Mouse (Mus musculus): ENCODE data around the gene Zc2hc1c. TPM values are rescaled to one million over a fixed set of nuclear protein-coding genes. Genes with fewer than 3 reads are reported as not detected.

Gene Zc2hc1c
- polyA plus RNA-seq (2012; rRNA removed) (0.65 and 0.75 TPM in 2 replicates), polyA plus RNA-seq (2014; fragmentation: Nextera tagmentation; extraction: Ambion mirVana) (1.5 and 1.6 TPM in 2 replicates)

DNA sequence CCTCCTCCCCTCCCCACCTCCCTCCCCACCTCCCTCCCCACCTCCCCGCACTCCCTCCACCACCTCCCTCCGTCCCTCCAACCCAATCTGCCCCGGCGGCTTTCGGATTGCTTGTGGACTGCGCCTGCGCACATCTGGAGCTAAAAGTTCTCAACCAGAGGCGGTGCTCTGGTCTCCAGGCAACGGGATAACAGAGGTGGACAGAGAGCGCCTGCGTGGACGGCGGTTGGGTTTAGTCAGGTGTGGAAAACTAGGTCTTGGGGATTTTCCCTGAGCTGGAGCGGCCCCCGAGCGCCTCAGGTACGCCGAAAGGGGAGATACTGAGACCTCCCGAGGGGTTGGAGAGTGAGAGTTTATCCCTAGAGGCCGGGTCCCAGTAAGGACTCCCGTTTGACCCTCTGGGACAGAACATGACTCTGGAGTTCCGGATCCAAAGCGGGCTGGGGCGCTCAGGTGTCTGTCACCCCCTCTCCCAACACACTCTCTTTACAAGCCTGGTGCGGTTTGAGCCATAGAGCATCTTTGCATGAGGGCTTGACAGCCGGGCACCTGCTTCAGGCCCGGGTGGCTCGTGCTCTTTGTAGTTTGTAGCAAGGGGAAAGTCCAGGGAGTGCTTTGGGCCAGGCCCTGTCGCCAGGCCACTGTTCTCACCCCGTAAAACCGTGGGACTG, at the start of gene Zc2hc1c:
Gene Zc2hc1c, plus strand, starts transcription at position 106 of the 671 bp plus-strand sequence.
- ATAC-seq (ENCODE audit: low FRiP score, low read depth): peak; percentile 90
- Histone ChIP-seq H3K9ac (ENCODE audit: low read depth, low read length, severe bottlenecking) (peak within 1 kb of the TSS; percentile 58), H3K36me3 (ENCODE audit: control insufficient read depth, insufficient read depth, low read length) (no peaks in the 10 kb centered on the region), H3K27me3 (ENCODE audit: control insufficient read depth, insufficient read depth, low read length) (no peaks in the 10 kb centered on the region), H3K4me1 (ENCODE audit: control insufficient read depth, insufficient read depth, low read length) (peaks cover 5% of the 10 kb centered on the region; the same call in 1 of the 2 replicates), H3K4me2 (replicated peaks; ENCODE audit: low read depth, low read length, severe bottlenecking) (peak within 1 kb of the TSS; percentile 61), H3K27ac (replicated peaks; ENCODE audit: low read depth, low read length) (peak within 1 kb of the TSS; percentile 78), H3K9me3 (ENCODE audit: control insufficient read depth, low read length) (no peaks in the 10 kb centered on the region), H3K4me3 (replicated peaks; ENCODE audit: low read length) (peak within 1 kb of the TSS; percentile 41)
- 3% methylated on average over 30 of the region's 31 CpGs for WGBS
- peak; percentile 96 for DNase-seq (ENCODE audit: low spot score)
- TF ChIP-seq POLR2A (IDR thresholded peaks at IDR 0.05; ENCODE audit: borderline replicate concordance, extremely low read depth, insufficient read depth, insufficient read length): 0 out of 2 replicates have a peak, but pooled peaks have one; percentile 1

DNA sequence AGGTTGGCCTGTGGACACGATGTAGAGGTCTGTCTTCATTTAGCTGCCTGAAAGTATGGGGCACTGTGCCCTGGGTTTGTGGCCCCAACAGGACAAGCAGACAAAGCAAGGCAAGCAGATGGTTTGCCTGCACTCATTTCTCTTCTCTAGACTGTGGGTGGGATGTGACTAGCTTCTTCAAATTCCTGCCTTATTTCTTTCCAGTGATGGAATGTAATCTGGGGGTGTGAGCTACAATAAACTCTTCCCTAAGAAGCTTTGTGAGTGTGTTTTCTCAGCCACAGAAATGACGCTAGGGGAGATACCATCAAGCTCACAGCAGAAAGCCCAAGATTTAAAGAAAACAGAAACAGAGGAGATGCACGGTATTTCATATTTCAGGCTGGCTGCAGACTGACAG, 36.3 kb upstream of the Zc2hc1c start:
- no peak for DNase-seq (ENCODE audit: low spot score)
- H3K4me3 ChIP-seq (replicated peaks; ENCODE audit: low read length): no peak overlapping the region
- H3K27ac ChIP-seq (replicated peaks; ENCODE audit: low read depth, low read length): no peak overlapping the region
- no peaks in the 10 kb centered on the region; the same call in 1 of the 2 replicates for H3K36me3 ChIP-seq (ENCODE audit: control insufficient read depth, insufficient read depth, low read length)
- H3K27me3 ChIP-seq (ENCODE audit: control insufficient read depth, insufficient read depth, low read length): no peaks in the 10 kb centered on the region
- ATAC-seq (ENCODE audit: low FRiP score, low read depth): no peak
- no peaks in the 10 kb centered on the region for H3K4me1 ChIP-seq (ENCODE audit: control insufficient read depth, insufficient read depth, low read length)
- TF ChIP-seq POLR2A (IDR thresholded peaks at IDR 0.05; ENCODE audit: borderline replicate concordance, extremely low read depth, insufficient read depth, insufficient read length): no peak
- no peak overlapping the region for H3K4me2 ChIP-seq (replicated peaks; ENCODE audit: low read depth, low read length, severe bottlenecking)
- 81% methylated on average over 3 of the region's 3 CpGs for WGBS
- 0 out of 2 replicates have a peak, but pooled peaks cover 5% of the 10 kb centered on the region for H3K9me3 ChIP-seq (ENCODE audit: control insufficient read depth, low read length)
- H3K9ac ChIP-seq (ENCODE audit: low read depth, low read length, severe bottlenecking): no peak overlapping the region

DNA sequence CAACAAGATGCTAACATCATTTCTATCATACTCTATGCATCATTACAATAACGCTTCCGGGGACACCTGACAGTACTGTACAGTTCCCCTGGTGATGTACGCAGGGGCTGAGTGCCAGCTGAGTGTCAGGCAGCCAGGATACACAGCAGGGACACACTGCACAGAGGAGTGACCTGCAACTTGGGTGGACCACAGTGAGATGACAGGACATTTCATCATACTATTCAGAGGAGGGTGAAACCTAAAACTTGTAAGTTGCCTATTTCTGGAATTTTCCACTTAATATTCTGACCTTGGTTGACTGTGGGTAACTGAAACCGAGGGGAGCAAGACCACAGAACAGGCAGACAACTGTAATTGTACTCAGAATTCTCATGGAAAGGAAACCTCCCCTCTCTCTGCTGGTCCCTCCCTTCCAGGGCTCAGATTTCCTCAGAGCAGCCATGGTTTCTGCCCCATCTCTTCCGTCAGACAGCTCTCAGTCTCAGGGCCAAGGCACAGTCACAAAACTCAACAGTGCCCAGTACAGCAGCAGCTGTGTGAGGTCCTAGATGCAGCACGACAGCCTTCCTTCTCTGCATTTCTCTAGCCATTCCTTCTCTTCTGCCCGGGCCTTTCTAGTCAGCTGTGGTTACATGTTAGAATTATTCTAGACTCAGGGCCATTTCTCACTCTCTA, 32.2 kb upstream of the Zc2hc1c start:
- ATAC-seq (ENCODE audit: low FRiP score, low read depth) (peak; percentile 73), DNase-seq (ENCODE audit: low spot score) (no peak)
- Histone ChIP-seq H3K4me3 (replicated peaks; ENCODE audit: low read length) (no peak overlapping the region), H3K9ac (ENCODE audit: low read depth, low read length, severe bottlenecking) (no peak overlapping the region), H3K27me3 (ENCODE audit: control insufficient read depth, insufficient read depth, low read length) (no peaks in the 10 kb centered on the region), H3K36me3 (ENCODE audit: control insufficient read depth, insufficient read depth, low read length) (peaks cover 5% of the 10 kb centered on the region; the same call in 1 of the 2 replicates), H3K9me3 (ENCODE audit: control insufficient read depth, low read length) (no peaks in the 10 kb centered on the region), H3K4me2 (replicated peaks; ENCODE audit: low read depth, low read length, severe bottlenecking) (no peak overlapping the region), H3K4me1 (ENCODE audit: control insufficient read depth, insufficient read depth, low read length) (no peaks in the 10 kb centered on the region), H3K27ac (replicated peaks; ENCODE audit: low read depth, low read length) (no peak overlapping the region)
- 56% methylated on average over 7 of the region's 7 CpGs for WGBS
- no peak for TF ChIP-seq POLR2A (IDR thresholded peaks at IDR 0.05; ENCODE audit: borderline replicate concordance, extremely low read depth, insufficient read depth, insufficient read length)

DNA sequence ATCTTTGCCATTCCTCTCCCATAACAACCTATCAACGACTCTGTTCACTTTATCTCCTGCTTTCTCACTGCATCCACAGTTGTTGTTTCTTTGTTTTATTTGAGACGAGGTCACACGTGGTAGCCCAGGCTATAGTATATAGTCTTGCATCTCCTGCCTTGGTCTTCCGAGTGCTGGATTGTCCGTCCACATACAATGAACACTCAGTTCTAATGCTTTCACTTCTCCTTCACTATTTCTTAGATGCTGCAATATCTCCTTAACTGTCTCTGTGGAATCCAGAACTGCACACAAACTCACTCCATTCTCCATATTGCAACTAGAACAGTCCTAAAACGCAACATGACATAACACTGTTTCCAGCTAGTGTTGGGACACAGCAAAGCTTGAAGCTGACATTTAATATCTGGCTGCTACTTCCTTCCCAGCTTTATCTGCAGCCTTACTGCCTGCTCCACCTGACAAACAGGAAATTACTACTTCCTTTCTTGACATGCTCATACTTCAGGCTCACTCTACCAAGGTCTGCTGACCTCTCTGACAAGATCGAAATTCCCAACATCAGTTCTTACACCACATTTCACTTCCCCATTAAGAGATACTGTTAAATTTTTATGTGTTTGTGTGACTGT, 31.3 kb upstream of the Zc2hc1c start:
- ATAC-seq (ENCODE audit: low FRiP score, low read depth): no peak
- no peak overlapping the region for H3K4me3 ChIP-seq (replicated peaks; ENCODE audit: low read length)
- 80% methylated on average over 7 of the region's 7 CpGs for WGBS
- TF ChIP-seq POLR2A (IDR thresholded peaks at IDR 0.05; ENCODE audit: borderline replicate concordance, extremely low read depth, insufficient read depth, insufficient read length): no peak
- no peak for DNase-seq (ENCODE audit: low spot score)
- no peak overlapping the region for H3K9ac ChIP-seq (ENCODE audit: low read depth, low read length, severe bottlenecking)
- H3K4me2 ChIP-seq (replicated peaks; ENCODE audit: low read depth, low read length, severe bottlenecking): no peak overlapping the region
- no peaks in the 10 kb centered on the region for H3K4me1 ChIP-seq (ENCODE audit: control insufficient read depth, insufficient read depth, low read length)
- no peaks in the 10 kb centered on the region for H3K27me3 ChIP-seq (ENCODE audit: control insufficient read depth, insufficient read depth, low read length)
- H3K36me3 ChIP-seq (ENCODE audit: control insufficient read depth, insufficient read depth, low read length): peaks cover 5% of the 10 kb centered on the region; the same call in 1 of the 2 replicates
- H3K9me3 ChIP-seq (ENCODE audit: control insufficient read depth, low read length): no peaks in the 10 kb centered on the region
- H3K27ac ChIP-seq (replicated peaks; ENCODE audit: low read depth, low read length): no peak overlapping the region

DNA sequence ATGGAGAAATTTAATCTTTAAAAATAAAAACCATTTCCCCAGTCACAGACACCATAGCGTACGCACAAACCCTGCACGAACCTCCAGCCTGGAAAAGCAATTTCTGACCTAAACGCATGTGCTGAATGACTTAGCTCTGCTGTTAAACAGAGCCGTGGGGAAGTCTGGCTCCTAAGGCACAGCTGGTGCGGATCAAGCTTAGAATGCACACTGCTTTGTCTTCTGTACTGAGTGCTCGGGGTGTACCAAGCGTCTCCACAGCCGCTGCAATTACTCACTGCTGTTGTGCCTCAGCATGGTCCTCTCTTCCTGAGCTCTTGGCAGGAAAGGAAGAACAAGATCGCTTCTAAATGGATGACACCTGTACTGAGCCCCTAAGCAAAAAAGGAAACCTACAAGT, 25.9 kb upstream of the Zc2hc1c start:
- no peak overlapping the region for H3K4me2 ChIP-seq (replicated peaks; ENCODE audit: low read depth, low read length, severe bottlenecking)
- H3K9ac ChIP-seq (ENCODE audit: low read depth, low read length, severe bottlenecking): no peak overlapping the region
- ATAC-seq (ENCODE audit: low FRiP score, low read depth) (peak; percentile 91), DNase-seq (ENCODE audit: low spot score) (peak; percentile 86)
- H3K4me1 ChIP-seq (ENCODE audit: control insufficient read depth, insufficient read depth, low read length): peaks cover 29% of the 10 kb centered on the region
- H3K27me3 ChIP-seq (ENCODE audit: control insufficient read depth, insufficient read depth, low read length): no peaks in the 10 kb centered on the region
- H3K36me3 ChIP-seq (ENCODE audit: control insufficient read depth, insufficient read depth, low read length): peaks cover 5% of the 10 kb centered on the region; the same call in 1 of the 2 replicates
- 16% methylated on average over 10 of the region's 10 CpGs for WGBS
- no peak overlapping the region for H3K4me3 ChIP-seq (replicated peaks; ENCODE audit: low read length)
- H3K9me3 ChIP-seq (ENCODE audit: control insufficient read depth, low read length): no peaks in the 10 kb centered on the region
- TF ChIP-seq POLR2A (IDR thresholded peaks at IDR 0.05; ENCODE audit: borderline replicate concordance, extremely low read depth, insufficient read depth, insufficient read length): no peak
- peak overlapping the region; percentile 71 for H3K27ac ChIP-seq (replicated peaks; ENCODE audit: low read depth, low read length)

All from limb, embryonic 14.5 days (tissue).